Mouse (Mus musculus) neutrophil, adult 59 days (primary cell): Measurements from ENCODE around the gene Rab23. TPM values are rescaled to one million over a fixed set of nuclear protein-coding genes. Genes with fewer than 3 reads are reported as not detected.

Experiments
- total RNA-seq, 2 experiments: library from RNA; stranded (reverse); gene quantifications; 1 replicate in 1 of 2; 2 replicates in 1 of 2; pipeline ENCODE4 v1.2.4; 2023

Gene Rab23
- total RNA-seq, result 1 to 10 TPM; 6.4 to 9.9 TPM

DNA sequence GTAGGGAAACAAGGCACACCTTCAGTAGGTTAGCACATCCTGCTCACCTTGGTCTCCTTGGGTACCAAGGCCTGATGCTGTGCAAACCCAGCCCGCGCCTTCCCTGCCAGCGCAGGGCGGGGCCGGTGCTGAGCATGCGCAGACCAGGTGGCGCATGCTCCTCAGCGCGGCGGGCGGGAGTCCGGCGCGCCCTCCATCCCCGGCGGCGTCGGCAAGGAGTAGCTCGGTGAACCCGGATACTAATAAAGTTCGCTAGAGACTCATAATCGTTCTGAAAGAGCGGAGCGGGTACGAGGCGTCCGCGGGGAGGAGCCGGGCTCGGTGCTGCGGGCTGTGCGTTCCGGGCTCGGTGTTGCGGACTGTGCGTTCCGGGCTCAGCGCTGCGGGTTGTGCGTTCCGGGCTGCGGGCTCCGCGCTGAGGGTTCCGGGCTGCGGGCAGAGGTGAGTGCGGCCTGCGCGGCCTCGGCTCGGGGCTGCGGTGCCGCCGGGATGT is at the start of gene Rab23:
Gene Rab23 (plus strand): TSS at position 155 of the 493 bp plus-strand sequence.

DNA sequence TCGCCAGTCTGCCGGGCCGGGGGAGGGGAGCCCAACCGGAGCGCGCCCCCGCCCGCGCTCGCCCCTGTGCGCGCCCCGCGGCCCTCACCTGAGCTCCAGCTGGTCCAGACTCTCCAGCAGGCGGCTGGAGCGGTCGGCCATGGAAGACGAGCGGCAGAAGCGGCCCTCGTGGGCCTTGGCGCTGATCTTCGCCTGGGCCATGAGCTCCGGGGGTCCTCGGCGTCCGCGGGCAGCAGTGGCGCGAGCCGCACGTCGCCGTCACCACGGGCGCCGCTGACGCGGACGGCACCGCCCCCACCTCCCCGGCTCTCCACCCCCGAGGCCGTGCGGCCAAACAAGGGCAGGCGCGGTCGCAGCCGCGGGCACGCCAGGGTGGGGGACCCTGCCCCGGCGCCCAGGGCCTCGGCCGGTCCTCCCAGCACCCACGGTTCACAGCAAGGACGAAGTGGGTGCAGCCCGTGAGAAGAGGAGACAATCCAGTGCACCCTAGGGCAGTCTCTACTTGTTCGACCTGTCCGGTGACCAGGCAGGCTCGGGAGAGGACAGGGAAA is 37.9 kb downstream of the Rab23 start, which contains the start of gene Bag2:
Gene Bag2 (minus strand): TSS at position 305 of the 551 bp plus-strand sequence.

Other genes starting within 250 kb of the Rab23 start
- gene Prim2, start 50.1 kb upstream of the Rab23 start, total RNA-seq, result 10 to 100 TPM; 18.8 to 22.4 TPM
- gene Bag2, start 37.9 kb downstream of the Rab23 start, total RNA-seq, result 1 to 10 TPM; 1.5 to 3.3 TPM
- gene Zfp451, start 94.7 kb downstream of the Rab23 start, total RNA-seq, result 10 to 100 TPM; 12.9 to 21.5 TPM
- not detected for gene Bend6, start 187.9 kb downstream of the Rab23 start, total RNA-seq
- 1 to 10 TPM in 1 of 2 experiments, under 1 TPM in 1; 0.64 to 1.6 TPM for gene Dst, start 188.3 kb downstream of the Rab23 start, total RNA-seq